Mouse (Mus musculus) C2C12 (cell line): ENCODE measurements at regions not wholly inside any gene's neighbourhood (a gene's known extent, or its start where the extent isn't known, plus 50 kb on each side); places are given as distances from the start of the nearest gene placed in this dataset.

Source experiments
- H3K27me3 ChIP-seq: one replicate; pipeline ENCODE4 v1.6.1; 2011; ENCODE audit not compliant: control insufficient read depth, insufficient read depth, insufficient read length
- H3K36me3 ChIP-seq: one replicate; pipeline ENCODE4 v1.6.1; 2011; ENCODE audit not compliant: control insufficient read depth, insufficient read depth
- H3K4me3 ChIP-seq: one replicate; pipeline ENCODE4 v1.5.1; 2011; ENCODE audit warnings: mild to moderate bottlenecking, control low read depth; ENCODE audit not compliant: poor library complexity, insufficient read depth, severe bottlenecking
- H3K79me2 ChIP-seq: one replicate; pipeline ENCODE4 v1.6.1; 2011; ENCODE audit not compliant: control insufficient read depth, insufficient read depth
- H3K79me3 ChIP-seq: one replicate; pipeline ENCODE4 v1.6.1; 2011; ENCODE audit warnings: low read depth, control low read depth
- H3ac ChIP-seq: one replicate; pipeline ENCODE3; 2011; ENCODE audit warnings: low read depth; ENCODE audit not compliant: control insufficient read depth, insufficient read length
- CEBPB ChIP-seq: IDR thresholded peaks from one replicate; pipeline ENCODE4 v1.6.1; 2011; ENCODE audit warnings: low read depth, mild to moderate bottlenecking, control low read depth, moderate library complexity
- CTCF ChIP-seq: IDR thresholded peaks from one replicate; pipeline ENCODE4 v1.5.1; 2011; ENCODE audit not compliant: control insufficient read depth, insufficient read depth, insufficient read length
- FOSL1 ChIP-seq: IDR thresholded peaks from one replicate; pipeline ENCODE4 v1.8.0; 2011; ENCODE audit warnings: mild to moderate bottlenecking, low read length; ENCODE audit not compliant: poor library complexity, insufficient read depth, severe bottlenecking
- MAX ChIP-seq: IDR thresholded peaks from one replicate; pipeline ENCODE4 v1.6.1; 2011; ENCODE audit warnings: mild to moderate bottlenecking, control low read depth
- MYOD1 ChIP-seq: IDR thresholded peaks from one replicate; pipeline ENCODE4 v1.6.1; 2011; ENCODE audit warnings: low read depth; ENCODE audit not compliant: control insufficient read depth, insufficient read length
- MYOG ChIP-seq: IDR thresholded peaks from one replicate; pipeline ENCODE4 v1.6.1; 2011; ENCODE audit not compliant: control insufficient read depth, insufficient read length; ENCODE audit errors: extremely low read depth
- USF1 ChIP-seq: IDR thresholded peaks from one replicate; pipeline ENCODE4 v1.6.1; 2011; ENCODE audit warnings: low read depth, mild to moderate bottlenecking, control low read depth, moderate library complexity

- H3K4me3 ChIP-seq, result no peak overlapping the region
- no peak for TF ChIP-seq CTCF
- no peak for TF ChIP-seq MAX
- TF ChIP-seq MYOG, result no peak
- TF ChIP-seq FOSL1, result no peak
- no peak for TF ChIP-seq MYOD1
- TF ChIP-seq USF1, result no peak
- TF ChIP-seq CEBPB, result no peak
- no peaks in the 10 kb centered on the region for H3K79me3 ChIP-seq
- no peak overlapping the region for H3ac ChIP-seq
- H3K36me3 ChIP-seq, result no peaks in the 10 kb centered on the region
- no peaks in the 10 kb centered on the region for H3K79me2 ChIP-seq
- no peaks in the 10 kb centered on the region for H3K27me3 ChIP-seq
Measured at GRCm38 (mm10) chr3:61592342-61592741, 226.6 kb upstream of the B430305J03Rik start.

- H3K36me3 ChIP-seq, result no peaks in the 10 kb centered on the region
- TF ChIP-seq CEBPB (no peak), CTCF (no peak), MYOG (no peak), FOSL1 (no peak), MYOD1 (no peak), USF1 (no peak), MAX (no peak)
- H3K27me3 ChIP-seq, result no peaks in the 10 kb centered on the region
- H3K79me3 ChIP-seq, result no peaks in the 10 kb centered on the region
- H3K79me2 ChIP-seq, result no peaks in the 10 kb centered on the region
- H3K4me3 ChIP-seq, result no peak overlapping the region
- no peak overlapping the region for H3ac ChIP-seq
Measured at GRCm38 (mm10) chr3:61583669-61584068, 217.9 kb upstream of the B430305J03Rik start.

DNA sequence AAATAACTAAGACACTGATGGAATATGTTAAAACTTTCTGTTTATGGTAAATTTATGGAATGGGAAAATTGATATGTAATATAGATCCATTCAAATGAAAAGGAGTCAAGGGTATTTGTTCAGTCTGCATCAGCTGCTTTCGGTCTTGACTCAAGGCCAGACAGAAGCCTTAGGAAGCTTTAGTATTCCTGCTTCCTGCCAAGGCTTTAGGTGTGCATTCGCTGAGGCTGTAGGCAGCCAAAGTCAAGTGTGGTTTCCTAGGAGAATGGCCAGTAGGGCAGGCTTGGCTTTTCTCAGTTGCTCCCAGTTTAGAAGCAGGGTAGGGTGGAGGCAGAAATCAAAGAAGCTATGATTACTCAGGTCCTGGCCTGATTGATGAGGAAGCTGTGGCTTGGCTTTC lies 217.2 kb upstream of the B430305J03Rik start:
- no peak overlapping the region for H3K4me3 ChIP-seq
- TF ChIP-seq CEBPB, result no peak
- no peak for TF ChIP-seq CTCF
- H3K36me3 ChIP-seq, result no peaks in the 10 kb centered on the region
- H3K79me3 ChIP-seq, result no peaks in the 10 kb centered on the region
- H3ac ChIP-seq, result no peak overlapping the region
- H3K27me3 ChIP-seq, result no peaks in the 10 kb centered on the region
- no peaks in the 10 kb centered on the region for H3K79me2 ChIP-seq

DNA sequence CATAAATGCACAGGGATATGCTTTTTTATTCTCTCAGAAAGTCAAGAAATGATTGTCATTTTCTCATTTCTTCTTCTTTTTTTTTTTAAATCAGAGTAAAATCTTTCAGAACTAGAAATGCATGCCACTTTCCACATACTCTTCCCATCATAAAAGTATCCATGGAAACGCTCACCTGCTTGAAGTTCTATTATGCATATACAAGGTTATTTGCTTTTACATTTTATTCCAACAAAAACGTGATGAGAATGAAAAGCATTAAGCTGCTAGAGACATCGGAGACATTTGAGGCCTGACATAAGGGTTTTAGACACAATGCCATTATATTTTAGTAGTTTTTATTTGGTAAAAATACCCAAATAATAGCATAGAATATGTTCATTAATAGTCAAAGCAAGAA lies 214.5 kb upstream of the B430305J03Rik start:
- H3K27me3 ChIP-seq, result no peaks in the 10 kb centered on the region
- H3ac ChIP-seq, result no peak overlapping the region
- no peak for TF ChIP-seq CEBPB
- no peak for TF ChIP-seq MYOD1
- no peak for TF ChIP-seq CTCF
- TF ChIP-seq FOSL1, result no peak
- TF ChIP-seq MYOG, result no peak
- TF ChIP-seq USF1, result no peak
- no peak for TF ChIP-seq MAX
- H3K4me3 ChIP-seq, result no peak overlapping the region
- H3K79me3 ChIP-seq, result no peaks in the 10 kb centered on the region
- H3K36me3 ChIP-seq, result no peaks in the 10 kb centered on the region
- no peaks in the 10 kb centered on the region for H3K79me2 ChIP-seq

DNA sequence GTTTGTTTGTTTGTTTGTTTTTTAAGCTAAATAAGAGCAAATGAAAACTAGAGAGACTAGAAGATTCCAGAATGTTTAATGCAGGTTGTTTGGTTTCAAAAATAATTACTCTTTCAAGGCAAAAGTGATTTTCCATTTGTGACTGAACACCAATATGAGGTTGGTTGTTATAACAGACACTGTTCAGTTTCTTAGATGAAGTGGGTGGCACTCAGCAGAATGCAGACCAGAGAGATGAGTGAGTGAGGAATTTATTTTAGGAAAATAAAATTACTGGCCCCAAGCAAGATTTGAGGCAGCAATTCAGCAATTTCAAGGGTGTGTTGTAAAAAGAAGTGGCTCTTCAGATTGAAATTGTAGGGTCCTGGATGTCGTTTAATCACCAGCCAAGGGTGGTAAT lies 171.4 kb upstream of the B430305J03Rik start:
- Histone ChIP-seq H3K27me3 (no peaks in the 10 kb centered on the region), H3ac (no peak overlapping the region), H3K36me3 (no peaks in the 10 kb centered on the region), H3K79me2 (no peaks in the 10 kb centered on the region), H3K4me3 (no peak overlapping the region), H3K79me3 (no peaks in the 10 kb centered on the region)
- TF ChIP-seq CEBPB (no peak), MYOG (no peak), MYOD1 (no peak), FOSL1 (no peak), CTCF (no peak), USF1 (no peak), MAX (no peak)

- H3K4me3 ChIP-seq, result no peak overlapping the region
- H3K27me3 ChIP-seq, result no peaks in the 10 kb centered on the region
- no peaks in the 10 kb centered on the region for H3K36me3 ChIP-seq
- H3K79me2 ChIP-seq, result no peaks in the 10 kb centered on the region
- no peaks in the 10 kb centered on the region for H3K79me3 ChIP-seq
- no peak overlapping the region for H3ac ChIP-seq
- TF ChIP-seq MAX (no peak), USF1 (no peak), MYOD1 (no peak), CEBPB (no peak)
Measured at GRCm38 (mm10) chr3:61535751-61536150, 170.0 kb upstream of the B430305J03Rik start.

- Histone ChIP-seq H3K36me3 (no peaks in the 10 kb centered on the region), H3K79me3 (no peaks in the 10 kb centered on the region), H3K27me3 (no peaks in the 10 kb centered on the region), H3K4me3 (no peak overlapping the region), H3K79me2 (no peaks in the 10 kb centered on the region), H3ac (no peak overlapping the region)
- TF ChIP-seq CEBPB (no peak), FOSL1 (no peak), MAX (no peak), USF1 (no peak), MYOG (no peak), MYOD1 (no peak), CTCF (no peak)
Measured at GRCm38 (mm10) chr3:61503178-61503577, 137.4 kb upstream of the B430305J03Rik start.
